Mouse (Mus musculus) gastrocnemius, postnatal 4 days (tissue): Measurements from ENCODE around the gene Myl6b. TPM values are rescaled to one million over a fixed set of nuclear protein-coding genes. Genes with fewer than 3 reads are reported as not detected.
"Not testable (repeated sequence)": the region's sequence is repeated elsewhere in the genome, so short reads cannot be mapped to it uniquely, and the experiment has no call there.

ENCODE experiments used
- DNase-seq, 2 experiments: peaks; one replicate each; pipeline ENCODE4 v3.0.0; 2021 to 2022; ENCODE audit warnings: low spot score in 2 of 2, mixed read lengths in 2 of 2
- total RNA-seq, 2 experiments: library from RNA; stranded (reverse); gene quantifications; 2 replicates each; pipeline ENCODE4 v1.2.3; 2021

Myl6b gene
- total RNA-seq, 2 experiments from 2014 or later = 119 to 139 TPM

DNA sequence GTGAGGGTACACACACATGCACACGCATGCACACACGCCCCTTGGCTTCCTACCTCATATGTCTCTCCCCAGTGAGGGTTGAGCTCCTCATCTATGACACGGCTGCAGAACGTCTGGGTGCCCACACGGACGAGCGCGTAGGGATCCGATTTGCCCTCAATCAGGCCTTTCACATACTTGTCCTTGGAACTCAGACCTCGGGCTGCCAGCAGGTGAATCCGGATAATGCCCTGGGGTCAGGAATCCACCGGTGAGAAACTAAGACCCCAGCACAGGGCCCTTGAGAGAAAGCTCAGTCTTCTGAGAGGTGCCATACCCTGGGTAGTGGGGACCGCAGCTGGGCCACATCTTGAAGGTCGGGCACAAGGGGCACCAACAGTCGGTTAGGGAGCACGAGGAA lies 22.1 kb upstream of the Myl6b start:
- no peak for DNase-seq

DNA sequence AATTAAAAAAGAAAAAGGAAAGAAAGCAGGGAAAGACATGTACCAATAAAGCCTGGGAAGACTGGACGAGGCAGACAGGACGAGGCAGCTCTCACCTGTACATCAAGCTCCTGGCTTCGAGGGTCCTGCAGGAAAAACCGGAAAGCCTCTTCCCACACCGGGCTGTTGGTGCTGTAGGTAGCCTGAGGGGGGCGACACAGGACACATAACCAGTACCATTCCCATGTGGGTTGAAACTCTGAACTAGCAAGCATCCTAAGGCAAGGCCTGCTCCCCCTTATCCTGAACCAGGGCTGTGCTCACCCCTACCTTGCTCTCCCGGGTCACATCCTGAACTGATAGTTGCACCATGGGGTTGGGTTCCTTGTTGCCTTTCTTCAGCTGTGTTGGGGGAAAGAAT lies 20.3 kb upstream of the Myl6b start:
- DNase-seq = no peak

DNA sequence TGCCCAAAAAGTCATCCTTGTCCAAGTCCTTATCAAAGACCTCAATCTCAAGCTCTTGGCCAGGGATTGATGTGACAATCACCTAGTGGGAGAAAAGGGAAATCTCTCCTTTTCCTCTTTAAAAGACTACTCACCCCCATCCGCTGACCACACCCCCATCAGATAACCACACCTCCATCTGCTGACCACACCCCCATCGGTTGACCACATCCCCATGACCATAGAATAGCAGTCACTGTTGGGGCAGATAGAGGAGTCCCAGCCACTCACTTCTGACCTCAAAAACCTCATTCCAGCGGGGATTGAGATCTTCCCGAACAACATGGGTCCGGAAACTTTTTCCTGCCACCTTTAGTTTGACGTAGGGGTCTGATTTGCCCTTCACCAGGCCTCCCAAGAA lies 18.2 kb upstream of the Myl6b start:
- no peak for DNase-seq

DNA sequence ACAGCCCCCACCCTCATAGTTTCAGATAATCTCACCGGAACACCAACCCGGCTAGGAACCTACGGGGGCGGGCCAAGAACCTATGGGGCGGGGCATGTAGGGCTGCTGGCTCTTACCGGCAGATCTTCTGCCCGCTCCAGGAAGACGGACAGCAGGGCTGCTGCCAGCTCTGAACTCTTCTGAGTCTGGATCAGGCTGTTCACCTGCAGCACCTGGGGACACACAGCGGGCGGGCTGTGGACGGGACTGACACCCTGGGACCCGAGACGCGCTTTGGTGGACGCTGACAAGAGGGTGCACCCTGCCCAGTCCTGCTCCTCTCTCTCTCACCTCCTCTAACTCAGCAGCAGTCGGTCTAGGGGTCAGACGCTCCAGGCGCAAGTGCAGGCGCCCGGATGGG lies 17.5 kb upstream of the Myl6b start:
- no peak for DNase-seq

DNA sequence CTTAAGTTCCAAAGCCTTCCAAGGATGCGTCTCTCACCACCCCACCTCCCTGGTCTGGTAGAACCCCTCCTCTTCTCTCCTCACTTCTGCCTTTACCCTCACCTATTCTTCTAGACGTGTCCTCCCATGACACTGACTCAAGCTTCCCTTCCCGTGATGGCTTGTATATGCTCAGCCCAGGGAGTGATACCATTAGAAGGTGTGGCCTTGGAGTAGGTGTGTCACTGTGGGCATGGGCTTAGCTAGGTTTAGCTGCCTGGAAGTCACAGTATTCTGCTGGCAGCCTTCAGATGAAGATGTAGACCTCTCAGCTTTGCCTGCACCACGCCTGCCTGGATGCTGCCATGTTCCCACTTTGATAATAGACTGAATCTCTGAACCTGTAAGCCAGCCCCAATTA lies 16.6 kb upstream of the Myl6b start:
- no peak for DNase-seq

DNA sequence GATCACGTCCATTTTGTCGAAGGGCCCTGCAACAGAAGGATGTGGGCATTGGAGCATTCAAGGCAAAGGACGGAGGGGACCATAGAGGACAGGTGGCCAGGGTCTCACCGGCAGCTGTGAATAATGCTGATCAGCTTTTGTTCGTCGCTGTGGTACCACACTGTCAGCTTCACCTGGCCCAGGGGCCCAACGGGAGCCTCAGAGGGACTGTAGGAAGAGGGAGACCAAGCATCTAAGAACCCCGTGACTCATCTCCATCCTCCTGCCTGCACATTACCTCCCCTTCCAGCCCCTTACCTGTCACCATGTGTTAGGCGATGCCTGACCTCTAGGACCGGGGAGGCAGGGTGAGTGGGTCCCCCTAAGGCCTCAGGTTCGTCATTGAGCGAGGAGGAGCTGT lies 13.3 kb upstream of the Myl6b start:
- DNase-seq = no peak

DNA sequence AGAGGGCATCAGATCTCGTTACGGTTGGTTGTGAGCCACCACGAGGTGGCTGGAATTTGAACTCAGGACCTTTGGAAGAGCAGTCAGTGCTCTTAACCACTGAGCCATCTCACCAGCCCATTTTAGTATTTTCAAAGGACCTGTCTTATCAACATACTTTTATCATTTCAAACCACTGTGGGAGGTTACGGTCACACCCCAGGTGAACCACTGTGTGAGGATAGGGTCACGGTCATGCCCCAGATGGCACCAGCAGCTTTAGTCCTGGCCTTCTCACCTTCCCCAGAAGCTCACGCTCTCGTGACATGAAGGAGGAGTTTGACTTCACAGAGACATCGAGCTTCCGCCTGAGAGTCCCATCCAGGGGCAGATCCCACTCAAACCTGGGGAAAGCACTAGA lies 12.7 kb upstream of the Myl6b start:
- no peak for DNase-seq

DNA sequence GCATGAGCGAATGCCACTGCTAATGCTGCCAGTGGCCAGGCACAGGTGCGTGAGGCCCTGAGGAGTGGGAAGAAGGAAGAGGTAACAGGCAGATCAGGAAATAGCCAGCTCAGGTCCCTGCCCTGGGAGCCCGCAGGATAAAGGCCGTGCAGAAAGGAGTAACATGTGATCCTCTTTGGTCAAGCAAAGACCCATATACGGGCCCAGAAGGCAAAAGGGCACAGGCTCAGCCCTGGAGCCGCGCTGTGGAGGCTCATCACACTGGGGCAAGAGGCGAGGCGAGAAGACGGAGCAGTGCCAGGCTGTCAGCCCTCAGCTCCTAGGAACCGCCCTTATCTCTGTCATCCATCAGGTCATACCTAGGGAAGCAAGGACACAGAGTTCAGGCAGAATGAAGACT lies 11.8 kb upstream of the Myl6b start:
- no peak for DNase-seq

DNA sequence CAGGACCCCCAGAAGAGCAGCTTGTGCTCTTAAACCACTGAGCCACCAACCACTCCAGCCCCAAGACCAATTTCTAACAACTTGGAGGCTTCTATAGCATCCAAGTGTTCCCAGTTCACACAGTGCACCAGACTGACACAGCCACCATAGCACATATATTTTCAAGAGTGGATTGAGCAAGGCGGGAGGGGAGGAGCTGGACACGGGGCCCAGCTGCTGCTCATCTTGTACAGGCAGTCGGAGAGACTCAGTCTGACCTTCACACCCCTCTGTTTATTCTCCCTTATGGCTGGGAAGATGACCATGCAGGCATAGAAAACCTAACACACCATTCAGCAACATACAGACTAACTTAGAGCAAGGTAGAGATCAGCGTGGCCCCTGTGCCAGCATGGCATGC lies 11.3 kb upstream of the Myl6b start:
- DNase-seq = no peak

DNA sequence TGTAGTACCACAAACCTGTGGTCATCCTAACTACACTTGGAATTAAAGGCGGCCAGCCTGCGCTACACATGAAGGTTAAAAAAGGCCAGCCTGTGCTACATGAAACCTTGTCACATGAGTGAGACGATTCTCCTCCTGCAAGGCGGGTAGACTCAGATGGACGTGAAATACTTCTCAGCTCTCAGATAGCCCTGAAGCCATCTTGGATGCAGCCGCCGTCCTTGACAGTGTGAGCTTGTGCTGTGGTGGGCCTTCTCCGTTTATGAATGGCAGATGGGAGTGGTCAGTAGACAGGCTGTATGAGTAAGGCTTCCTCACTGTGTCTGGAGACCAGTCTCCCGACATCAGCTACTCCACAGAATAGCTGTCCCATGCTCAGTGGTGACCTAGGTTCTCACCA lies 10.7 kb upstream of the Myl6b start:
- no peak for DNase-seq

DNA sequence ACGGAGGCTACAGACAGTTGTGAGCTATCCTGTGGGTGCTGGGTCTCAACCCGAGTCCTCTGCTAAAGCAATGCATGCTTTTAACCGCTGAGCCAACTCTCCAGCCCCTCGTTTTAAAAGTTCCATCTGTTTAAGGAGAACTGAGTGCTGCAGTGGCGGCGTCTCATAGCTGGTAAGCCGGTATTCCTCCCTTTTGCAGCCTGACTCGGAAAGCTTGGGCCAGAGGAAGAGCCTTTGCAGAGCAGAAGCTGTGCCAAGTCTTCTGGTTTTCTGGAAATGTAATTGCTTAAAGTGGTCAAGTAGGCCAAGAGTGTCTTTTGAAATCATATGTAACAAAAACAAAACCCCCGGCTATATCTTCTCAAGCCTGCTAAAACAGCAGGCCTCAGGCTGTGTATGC lies 9.8 kb upstream of the Myl6b start:
- no peak for DNase-seq

DNA sequence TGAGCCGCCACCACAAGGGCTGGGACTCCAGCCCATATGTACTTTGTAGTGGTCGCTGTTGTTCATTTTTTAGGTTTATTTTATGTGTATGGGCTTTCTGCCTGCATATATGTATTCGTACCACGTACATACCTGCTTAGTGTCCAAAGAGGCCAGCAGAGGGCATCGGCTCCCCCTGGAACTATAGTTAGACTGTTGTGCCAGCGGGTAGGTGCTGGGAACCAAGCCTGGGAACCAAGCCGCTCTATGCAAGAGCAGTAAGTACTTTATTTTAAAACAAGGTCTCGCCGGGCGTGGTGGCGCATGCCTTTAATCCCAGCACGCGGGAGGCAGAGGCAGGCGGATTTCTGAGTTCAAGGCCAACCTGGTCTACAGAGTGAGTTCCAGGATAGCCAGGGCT lies 7.5 kb upstream of the Myl6b start:
- no peak for DNase-seq

DNA sequence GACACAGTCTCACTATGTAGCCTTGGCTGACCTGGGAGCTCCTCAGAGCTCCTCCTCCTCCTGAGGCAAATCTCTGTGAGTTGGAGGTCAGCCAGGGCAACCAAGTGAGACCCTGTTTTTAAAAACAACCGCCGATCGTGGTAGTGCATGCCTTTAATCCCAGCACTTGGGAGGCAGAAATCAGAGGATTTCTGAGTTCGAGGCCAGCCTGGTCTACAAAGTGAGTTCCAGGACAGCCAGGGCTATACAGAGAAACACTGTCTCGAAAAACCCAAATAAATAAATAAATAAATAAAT lies 6.8 kb upstream of the Myl6b start:
- not testable (repeated sequence) for DNase-seq

DNA sequence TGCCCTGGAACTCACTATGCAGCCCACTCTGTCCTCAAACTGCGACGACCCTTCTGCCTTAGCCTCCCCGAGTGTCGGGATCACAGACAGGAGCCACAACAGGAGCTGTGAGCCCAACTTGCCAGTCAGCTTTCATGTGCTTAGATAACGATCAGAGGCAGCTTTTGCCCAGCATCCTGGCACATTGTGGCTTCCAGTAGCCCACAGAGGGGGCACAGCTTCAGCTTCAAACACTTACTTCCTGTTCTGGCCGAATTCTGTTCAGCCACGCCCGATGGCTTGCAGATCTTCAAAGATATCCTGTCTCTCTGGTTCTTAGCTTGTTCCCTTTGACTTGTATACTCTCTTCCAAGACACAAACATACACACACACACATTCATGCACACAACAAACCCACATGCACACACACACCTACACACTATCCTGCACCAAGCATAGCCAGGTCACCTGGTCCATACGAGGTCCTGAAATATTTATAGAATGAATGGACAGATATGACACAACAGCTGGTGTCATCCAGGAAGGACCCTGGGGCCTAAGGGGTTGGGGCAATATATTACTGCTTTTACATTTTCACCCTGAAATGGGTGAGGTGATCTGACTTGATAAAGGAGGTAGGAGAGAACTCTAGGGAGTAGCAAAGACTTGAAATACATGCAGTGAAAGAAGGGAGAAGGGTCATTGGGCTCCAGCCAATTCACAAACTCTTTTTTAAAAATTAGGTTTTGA lies 6.3 kb upstream of the Myl6b start:
- DNase-seq = no peak

DNA sequence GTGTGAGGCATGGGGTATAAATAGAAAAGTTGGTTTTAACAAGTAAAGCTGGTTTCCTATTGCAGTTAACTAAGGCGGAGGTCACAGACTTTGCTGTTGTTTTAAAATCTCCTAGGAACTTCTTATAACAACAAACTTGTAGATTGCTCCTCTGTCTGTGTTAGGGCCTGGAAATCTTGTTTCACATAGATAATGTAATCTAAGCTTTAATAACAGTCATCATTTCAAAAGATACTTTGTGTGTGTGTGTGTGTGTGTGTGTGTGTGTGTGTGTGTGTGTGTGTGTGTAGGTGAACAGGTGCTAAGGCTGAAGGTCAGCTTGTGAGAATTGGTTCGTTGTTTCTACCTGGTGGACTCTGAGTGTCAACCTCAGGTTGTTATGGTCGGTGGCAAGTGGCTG lies 5.5 kb upstream of the Myl6b start:
- DNase-seq = no peak

DNA sequence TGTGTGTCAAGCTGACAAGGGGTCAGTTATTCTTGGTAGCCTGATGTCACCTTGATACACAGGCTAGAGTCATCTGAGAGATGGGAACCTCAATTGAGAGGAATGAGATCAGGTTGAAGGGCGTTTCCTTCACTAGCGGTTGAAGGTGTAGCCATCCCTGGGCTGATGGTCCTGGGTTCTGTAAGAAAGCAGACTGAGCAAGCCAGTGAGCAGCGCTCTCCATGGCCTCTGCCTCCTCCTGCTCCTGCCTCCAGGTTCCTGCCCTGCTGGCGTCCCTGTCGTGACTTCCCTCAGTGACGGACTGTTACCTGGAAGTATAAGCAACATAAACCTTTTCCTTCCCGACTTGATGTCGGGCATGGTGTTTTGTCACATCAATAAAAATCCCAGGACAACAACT lies 5.0 kb upstream of the Myl6b start:
- no peak for DNase-seq

DNA sequence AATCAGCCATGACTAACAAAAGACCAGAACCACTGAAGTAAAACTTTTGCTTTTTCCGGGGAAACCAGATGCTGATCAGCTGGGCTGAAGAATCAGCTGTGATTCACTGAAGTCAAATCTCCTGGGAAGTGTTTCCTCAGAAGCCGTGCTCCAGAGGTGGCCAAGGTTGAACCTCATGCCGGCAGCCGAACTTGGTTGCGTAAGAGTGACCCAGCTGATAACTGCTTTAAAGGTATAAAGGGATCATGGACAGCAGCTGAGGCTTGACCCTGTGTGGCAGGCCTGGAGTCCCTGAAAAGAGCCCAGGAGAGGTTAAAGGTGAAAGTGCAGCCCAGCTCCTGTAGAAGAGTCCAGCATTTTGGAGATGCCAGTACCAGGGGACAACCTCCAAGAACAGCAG lies 3.9 kb upstream of the Myl6b start:
- no peak for DNase-seq

DNA sequence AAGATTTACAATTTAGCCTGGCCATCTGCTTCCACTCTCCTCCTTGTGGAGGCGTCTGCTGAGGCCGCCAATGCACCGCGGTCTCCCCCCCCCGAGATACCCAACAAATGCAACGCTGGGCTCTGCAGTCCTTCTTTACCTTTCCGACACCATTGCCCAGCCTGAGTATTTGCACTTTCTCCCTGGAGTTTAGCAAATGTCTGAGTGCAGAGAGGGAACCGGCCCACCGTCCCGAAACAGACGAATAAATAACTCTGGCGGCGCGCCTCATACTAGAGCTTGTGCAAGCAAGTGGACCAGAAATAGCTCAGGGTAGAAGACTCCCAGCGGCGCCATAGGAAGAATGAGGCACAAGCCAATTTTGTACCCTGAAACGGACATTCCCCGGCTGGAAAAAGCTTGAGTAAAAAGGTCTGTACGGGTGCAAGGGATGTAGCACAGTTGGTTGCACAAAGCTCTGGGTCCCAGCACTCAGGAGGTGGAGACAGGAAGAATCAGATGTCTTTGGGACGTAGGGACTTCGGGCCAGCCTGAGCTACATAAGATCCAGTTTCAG lies 709 bp upstream of the Myl6b start:
- DNase-seq = peak in 1 of 2 experiments; percentile 70

DNA sequence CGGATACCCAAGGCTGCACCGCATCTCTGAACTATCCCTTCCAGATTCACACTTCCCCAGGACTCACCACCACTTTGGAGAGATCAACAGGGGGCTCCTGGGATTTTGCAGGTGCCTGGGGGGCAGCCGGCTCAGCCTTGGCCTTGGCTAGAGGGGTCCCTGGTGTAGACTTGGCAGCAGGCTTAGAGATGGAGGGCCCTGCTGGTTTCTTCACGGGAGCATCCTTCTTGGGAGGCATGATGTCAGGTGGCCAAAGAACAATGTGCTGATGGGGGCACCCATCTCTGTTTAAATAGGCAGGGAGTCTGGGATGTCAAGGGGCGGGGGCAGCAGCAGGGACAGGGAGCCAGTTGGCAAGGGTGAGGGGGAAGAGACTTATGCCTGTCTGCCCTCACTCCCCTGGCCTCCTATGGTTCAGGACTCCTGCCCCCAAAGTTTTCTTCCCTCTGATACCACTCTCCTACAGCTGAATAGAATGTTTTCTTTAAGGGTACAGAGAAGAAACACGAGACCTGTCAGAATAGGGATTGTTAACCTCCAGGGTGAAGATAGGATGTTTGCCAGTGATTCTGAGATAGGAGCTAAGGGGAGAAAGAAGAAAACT lies 1.2 kb downstream of the Myl6b start:
- no peak for DNase-seq

DNA sequence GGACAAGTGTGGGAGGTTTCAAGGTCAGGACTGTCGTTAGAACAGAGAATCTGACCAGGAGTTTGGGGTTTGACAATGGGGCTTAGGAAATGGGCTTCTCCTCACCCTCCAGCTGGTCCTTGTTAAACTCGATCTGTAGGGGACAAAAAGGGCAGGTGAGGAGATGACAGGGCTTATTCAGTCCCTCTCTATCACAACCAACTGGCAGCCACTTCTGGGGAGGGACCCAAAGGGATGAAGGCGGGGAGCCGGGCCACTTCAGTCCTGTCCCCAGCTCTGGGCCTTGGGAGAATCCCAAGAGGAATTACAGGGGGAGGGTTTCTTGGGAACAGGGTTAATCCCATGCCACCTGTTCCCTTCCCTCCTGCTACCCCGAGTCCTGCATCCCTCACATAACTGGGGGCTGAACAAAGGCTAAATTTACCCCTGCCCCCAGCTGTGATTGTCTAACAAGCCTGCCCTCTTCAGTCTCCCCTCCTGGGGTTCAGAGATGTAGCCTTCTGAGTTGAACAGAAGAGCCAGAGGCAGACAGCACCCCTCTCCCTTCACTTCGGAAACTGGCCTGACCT lies 1.9 kb downstream of the Myl6b start:
- no peak for DNase-seq

DNA sequence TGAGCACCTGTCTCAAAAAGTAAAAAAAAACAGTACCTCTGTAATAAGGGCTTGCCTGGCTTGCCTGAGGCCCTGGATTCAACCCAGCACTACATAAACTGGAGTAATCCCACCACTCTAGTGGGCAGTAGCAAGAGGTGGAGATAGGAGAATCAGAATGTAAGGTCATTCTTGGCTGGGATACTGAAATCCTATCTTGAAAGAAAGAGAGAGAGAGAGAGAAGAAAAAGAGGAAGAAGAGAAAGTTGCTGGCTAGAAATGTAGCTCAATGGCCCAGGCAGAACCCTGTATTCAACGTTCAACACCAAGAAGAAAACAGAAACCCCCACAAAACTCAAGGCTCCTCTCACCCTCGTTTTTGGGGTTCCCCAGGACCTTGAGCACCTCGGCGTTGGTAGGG lies 2.6 kb downstream of the Myl6b start:
- no peak for DNase-seq

DNA sequence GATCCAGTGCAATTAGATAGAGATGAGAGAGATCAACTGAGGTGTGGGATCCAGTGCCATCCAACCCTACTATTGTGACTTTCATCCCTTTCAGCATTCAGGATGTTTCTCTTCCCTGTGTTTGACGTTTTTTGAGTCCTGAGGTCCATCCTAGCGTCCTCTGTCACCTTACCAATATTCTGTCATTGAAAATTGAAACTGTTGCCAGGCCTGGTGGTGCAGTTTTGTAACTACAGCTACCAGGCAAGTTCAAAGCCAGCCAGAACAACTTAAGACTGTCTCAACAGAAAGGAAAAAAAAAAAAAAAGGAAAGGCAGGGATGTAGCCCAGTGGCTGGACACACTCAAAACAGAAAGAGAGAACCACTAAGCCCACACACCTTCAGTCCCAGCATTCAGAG lies 3.2 kb downstream of the Myl6b start:
- DNase-seq = no peak

DNA sequence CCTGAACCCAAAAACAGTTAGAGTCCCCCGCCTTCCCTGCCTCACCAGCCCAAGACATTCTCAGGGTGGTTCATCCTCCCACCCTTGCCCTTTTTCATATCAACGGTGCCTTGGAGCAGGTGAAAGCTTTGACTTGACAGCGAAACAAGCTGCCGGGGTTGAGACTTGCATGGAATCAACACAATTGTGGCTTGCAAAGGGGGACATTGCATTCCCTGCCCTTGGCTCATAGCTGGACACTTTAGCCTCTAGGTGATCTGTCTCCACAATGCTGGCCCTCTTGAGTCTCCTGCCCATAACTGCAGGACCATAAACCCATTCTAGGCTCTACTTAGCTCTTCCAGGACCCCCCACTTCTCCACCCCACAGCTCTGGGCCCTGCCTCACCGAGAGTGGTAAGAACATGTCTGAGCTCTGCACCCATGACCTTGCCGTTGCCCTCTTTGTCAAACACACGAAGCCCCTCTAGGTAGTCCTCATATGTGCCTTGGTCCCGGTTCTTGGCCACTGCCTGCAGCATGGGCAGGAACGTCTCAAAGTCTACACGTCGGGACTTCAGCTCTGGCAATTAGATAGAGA lies 3.7 kb downstream of the Myl6b start:
- no peak for DNase-seq
